8 mouse cellular contexts compared by ENCODE assay signal in the genomic region with DNA sequence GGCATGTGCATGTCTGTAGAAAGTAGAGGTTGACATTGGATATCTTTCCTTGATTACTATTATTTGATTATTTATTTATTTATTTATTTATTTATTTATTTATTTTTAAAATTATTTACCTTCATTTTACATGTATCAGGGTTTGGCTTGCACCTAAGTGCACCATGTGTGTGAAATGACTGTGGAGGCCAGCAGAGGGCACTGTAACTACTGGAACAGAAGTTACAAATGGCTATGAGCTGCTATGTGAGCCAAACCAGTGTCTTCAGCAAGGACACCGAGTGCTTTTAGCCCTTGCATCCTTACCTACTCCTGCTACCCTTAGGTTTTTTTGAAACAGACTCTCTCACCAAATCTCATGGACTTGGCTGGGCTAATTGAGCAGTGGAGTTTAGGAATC.
DNase-seq lines count a peak whose midpoint lies in the region; ATAC-seq and TF ChIP-seq lines count a peak whose summit lies in the region.
"Had no signal": no experiment of that assay in that cellular context is flagged by ENCODE, and none has a peak within 500 bp of the region (broad histone marks: within the 10 kb centered on the region; RNA-seq: fewer than 3 reads in every experiment).

No protein-coding gene starts in this region.

- peak; percentile 50 for DNase-seq in hindbrain, embryonic 11.5 days (ENCODE audit: low spot score)
- DNase-seq in brain, adult 2 months (ENCODE audit: low read depth, low spot score), result peak; percentile 31
- peak; percentile 30 for DNase-seq in liver, postnatal 0 days
- no peak for DNase-seq in frontal cortex, postnatal 25 days (ENCODE audit: low spot score in 2 of 2)
- DNase-seq in cerebellum, adult 8-10 months, result no peak

- H3K27me3 ChIP-seq in hindbrain, embryonic 11.5 days (ENCODE audit: control insufficient read depth, insufficient read depth, low read length), result no peaks in the 10 kb centered on the region
- H3K27me3 ChIP-seq in hindbrain, embryonic 12.5 days, result no peaks in the 10 kb centered on the region
- no peaks in the 10 kb centered on the region for H3K27me3 ChIP-seq in ES-Bruce4 (ENCODE audit: control insufficient read depth, insufficient read depth, low read length, poor library complexity, severe bottlenecking)
- H3K27me3 ChIP-seq in liver, postnatal 0 days (ENCODE audit: insufficient read depth, low read length), result no peaks in the 10 kb centered on the region
- H3K27me3 ChIP-seq: embryonic facial prominence, embryonic 12.5 days had no signal

- no peaks in the 10 kb centered on the region; the same call in 1 of the 2 replicates for H3K4me1 ChIP-seq in hindbrain, embryonic 11.5 days (replicated peaks; ENCODE audit: control insufficient read depth, insufficient read depth, low read length)
- H3K4me1 ChIP-seq in hindbrain, embryonic 12.5 days, result peaks cover 13% of the 10 kb centered on the region
- no peaks in the 10 kb centered on the region for H3K4me1 ChIP-seq in ES-Bruce4 (ENCODE audit: control insufficient read depth, insufficient read depth, low read length)
- H3K4me1 ChIP-seq in liver, postnatal 0 days (ENCODE audit: insufficient read depth), result no peaks in the 10 kb centered on the region

- no peak overlapping the region for H3K27ac ChIP-seq in hindbrain, embryonic 11.5 days (ENCODE audit: low read depth, low read length)
- no peak overlapping the region for H3K27ac ChIP-seq in hindbrain, embryonic 12.5 days
- H3K27ac ChIP-seq in ES-Bruce4 (ENCODE audit: insufficient read depth, low read length), result no peak overlapping the region
- no peak overlapping the region for H3K27ac ChIP-seq in liver, postnatal 0 days (ENCODE audit: low read depth)
- H3K27ac ChIP-seq: embryonic facial prominence, embryonic 12.5 days had no signal

- peak; percentile 50; the same call in 1 of the 2 replicates for ATAC-seq in hindbrain, embryonic 11.5 days (ENCODE audit: low FRiP score)
- no peak for ATAC-seq in hindbrain, embryonic 12.5 days (ENCODE audit: low FRiP score)
- no peak for ATAC-seq in liver, postnatal 0 days

- no peak for TF ChIP-seq EP300 in ES-Bruce4 (IDR thresholded peaks at IDR 0.05; ENCODE audit: insufficient read depth, low read depth, low read length)
- no peak for TF ChIP-seq EP300 in liver, postnatal 0 days (IDR thresholded peaks at IDR 0.05; ENCODE audit: low read depth)

- no peak overlapping the region for H3K4me2 ChIP-seq in hindbrain, embryonic 11.5 days (replicated peaks; ENCODE audit: low read depth, low read length)
- no peak overlapping the region for H3K4me2 ChIP-seq in hindbrain, embryonic 12.5 days (replicated peaks)
- H3K4me2 ChIP-seq in liver, postnatal 0 days (ENCODE audit: low read depth, low read length), result no peak overlapping the region
- H3K4me2 ChIP-seq: embryonic facial prominence, embryonic 12.5 days had no signal

- H3K4me3 ChIP-seq in hindbrain, embryonic 11.5 days (ENCODE audit: low read depth, low read length), result no peak overlapping the region
- no peak overlapping the region for H3K4me3 ChIP-seq in hindbrain, embryonic 12.5 days
- no peak overlapping the region for H3K4me3 ChIP-seq in ES-Bruce4 (ENCODE audit: low read depth, low read length)
- H3K4me3 ChIP-seq in liver, postnatal 0 days (ENCODE audit: low read depth, low read length), result no peak overlapping the region
- H3K4me3 ChIP-seq: embryonic facial prominence, embryonic 12.5 days had no signal

- H3K36me3 ChIP-seq in hindbrain, embryonic 11.5 days (ENCODE audit: control insufficient read depth, insufficient read depth, low read length), result no peaks in the 10 kb centered on the region
- peaks cover 7% of the 10 kb centered on the region; the same call in 1 of the 2 replicates for H3K36me3 ChIP-seq in hindbrain, embryonic 12.5 days
- no peaks in the 10 kb centered on the region for H3K36me3 ChIP-seq in ES-Bruce4 (ENCODE audit: control insufficient read depth, insufficient read depth, low read length, poor library complexity, severe bottlenecking)
- no peaks in the 10 kb centered on the region for H3K36me3 ChIP-seq in liver, postnatal 0 days (replicated peaks; ENCODE audit: insufficient read depth, low read length)

- TF ChIP-seq POLR2A in ES-Bruce4 (IDR thresholded peaks at IDR 0.05; ENCODE audit: insufficient read depth, low read length), result no peak

- 87% methylated on average over 1 of the region's 1 CpGs for WGBS in hindbrain, embryonic 11.5 days
- 92% methylated on average over 1 of the region's 1 CpGs for WGBS in hindbrain, embryonic 12.5 days
- WGBS in liver, postnatal 0 days (ENCODE audit: insufficient replicate concordance), result 76% methylated on average over 1 of the region's 1 CpGs

- peak; percentile 40 for TF ChIP-seq CTCF in ES-Bruce4 (IDR thresholded peaks at IDR 0.05; ENCODE audit: low read depth, low read length)
- TF ChIP-seq CTCF in liver, postnatal 0 days (IDR thresholded peaks at IDR 0.05; ENCODE audit: low read depth), result peak; percentile 45

- H3K9ac ChIP-seq in hindbrain, embryonic 11.5 days (ENCODE audit: low read depth, low read length), result no peak overlapping the region
- no peak overlapping the region for H3K9ac ChIP-seq in hindbrain, embryonic 12.5 days
- no peak overlapping the region for H3K9ac ChIP-seq in ES-Bruce4 (ENCODE audit: low read depth, poor library complexity, severe bottlenecking)
- H3K9ac ChIP-seq in liver, postnatal 0 days (replicated peaks), result no peak overlapping the region
- H3K9ac ChIP-seq: embryonic facial prominence, embryonic 12.5 days had no signal

- no peaks in the 10 kb centered on the region for H3K9me3 ChIP-seq in hindbrain, embryonic 11.5 days (ENCODE audit: control insufficient read depth, low read length)
- H3K9me3 ChIP-seq in hindbrain, embryonic 12.5 days (replicated peaks), result no peaks in the 10 kb centered on the region
- H3K9me3 ChIP-seq in ES-Bruce4 (replicated peaks; ENCODE audit: control insufficient read depth, insufficient read depth, low read length, poor library complexity, severe bottlenecking), result no peaks in the 10 kb centered on the region
- H3K9me3 ChIP-seq in liver, postnatal 0 days (ENCODE audit: low read length), result no peaks in the 10 kb centered on the region
- H3K9me3 ChIP-seq: embryonic facial prominence, embryonic 12.5 days had no signal

Comparison
In these comparisons a context has a peak if more than half of its experiments do, and no peak if none do; other contexts are left out.
1. DNase-seq: peak in hindbrain, embryonic 11.5 days (single experiment), brain, adult 2 months (single experiment) and liver, postnatal 0 days (single experiment); none in frontal cortex, postnatal 25 days (0 of 2) and cerebellum, adult 8-10 months (single experiment).